Mouse (Mus musculus): Measurements from ENCODE around the gene Lrch1.

Gene Lrch1

GRCm38 (mm10) chr14:74946751-74947375, 813 bp downstream of the Lrch1 start:
- DNase-seq (ENCODE audit: low spot score in 2 of 2): peak; percentile 79 to 83

- no peak for DNase-seq (ENCODE audit: low spot score in 2 of 2)
Observed at GRCm38 (mm10) chr14:74946321-74946750, 1.3 kb downstream of the Lrch1 start.

- no peak for DNase-seq (ENCODE audit: low spot score in 2 of 2)
Observed at GRCm38 (mm10) chr14:74945266-74946215, 2.1 kb downstream of the Lrch1 start.

- no peak for DNase-seq (ENCODE audit: low spot score in 2 of 2)
Observed at GRCm38 (mm10) chr14:74944128-74944755, 3.4 kb downstream of the Lrch1 start.

- DNase-seq (ENCODE audit: low spot score in 2 of 2): no peak
Observed at GRCm38 (mm10) chr14:74943581-74944117, 4.0 kb downstream of the Lrch1 start.

- no peak for DNase-seq (ENCODE audit: low spot score in 2 of 2)
Observed at GRCm38 (mm10) chr14:74943024-74943423, 4.7 kb downstream of the Lrch1 start.

GRCm38 (mm10) chr14:74941591-74941990, 6.1 kb downstream of the Lrch1 start:
- DNase-seq (ENCODE audit: low spot score in 2 of 2): no peak

GRCm38 (mm10) chr14:74940741-74941140, 6.9 kb downstream of the Lrch1 start:
- DNase-seq (ENCODE audit: low spot score in 2 of 2): no peak

- DNase-seq (ENCODE audit: low spot score in 2 of 2): no peak
Observed at GRCm38 (mm10) chr14:74939355-74939754, 8.3 kb downstream of the Lrch1 start.

- DNase-seq (ENCODE audit: low spot score in 2 of 2): no peak
Observed at GRCm38 (mm10) chr14:74938896-74939295, 8.8 kb downstream of the Lrch1 start.

GRCm38 (mm10) chr14:74936557-74937261, 11.0 kb downstream of the Lrch1 start:
- DNase-seq (ENCODE audit: low spot score in 2 of 2): no peak

- DNase-seq (ENCODE audit: low spot score in 2 of 2): no peak
Observed at GRCm38 (mm10) chr14:74935111-74935510, 12.6 kb downstream of the Lrch1 start.

- DNase-seq (ENCODE audit: low spot score in 2 of 2): no peak
Observed at GRCm38 (mm10) chr14:74933960-74934710, 13.5 kb downstream of the Lrch1 start.

- no peak for DNase-seq (ENCODE audit: low spot score in 2 of 2)
Observed at GRCm38 (mm10) chr14:74929739-74930138, 17.9 kb downstream of the Lrch1 start.

- no peak for DNase-seq (ENCODE audit: low spot score in 2 of 2)
Observed at GRCm38 (mm10) chr14:74928809-74929432, 18.8 kb downstream of the Lrch1 start.

GRCm38 (mm10) chr14:74926899-74927571, 20.6 kb downstream of the Lrch1 start:
- DNase-seq (ENCODE audit: low spot score in 2 of 2): no peak

GRCm38 (mm10) chr14:74925951-74926517, 21.6 kb downstream of the Lrch1 start:
- DNase-seq (ENCODE audit: low spot score in 2 of 2): no peak

- DNase-seq (ENCODE audit: low spot score in 2 of 2): no peak
Observed at GRCm38 (mm10) chr14:74924521-74924920, 23.2 kb downstream of the Lrch1 start.

GRCm38 (mm10) chr14:74924031-74924430, 23.6 kb downstream of the Lrch1 start:
- DNase-seq (ENCODE audit: low spot score in 2 of 2): no peak

All from frontal cortex, postnatal 36 days (tissue).